ENCODE assay signal across 13 mouse cellular contexts in the genomic region with DNA sequence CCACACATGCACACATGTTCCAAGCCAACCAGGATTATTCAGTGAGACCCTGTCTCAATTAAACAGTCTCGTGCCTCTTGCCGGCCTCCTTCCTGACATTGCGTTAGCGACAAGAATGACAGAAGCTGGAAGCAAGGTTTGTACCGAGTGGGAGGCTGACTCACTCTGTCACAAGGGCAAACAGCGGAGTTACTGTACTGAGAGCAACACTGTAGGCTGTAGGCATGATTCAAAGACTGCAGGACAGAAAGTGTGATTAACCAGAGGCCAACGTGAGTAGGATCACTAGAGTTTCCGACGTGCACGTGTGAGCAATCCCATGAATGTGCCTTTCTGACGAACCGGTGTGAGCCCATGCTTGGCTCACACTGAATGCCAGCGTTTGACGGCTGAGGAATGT. TPM values are rescaled to one million over a fixed set of nuclear protein-coding genes. Genes with fewer than 3 reads are reported as not detected.
DNase-seq lines count a peak whose midpoint lies in the region; TF ChIP-seq lines count a peak whose summit lies in the region.
"Had no signal": no experiment of that assay in that cellular context is flagged by ENCODE, and none has a peak within 500 bp of the region (broad histone marks: within the 10 kb centered on the region; RNA-seq: fewer than 3 reads in every experiment).

No protein-coding gene starts in this region.

- no peaks in the 10 kb centered on the region for H3K27me3 ChIP-seq in E14TG2a.4 (ENCODE audit: insufficient read depth, low read length)
- H3K27me3 ChIP-seq: midbrain, embryonic 15.5 days had no signal

- H3K9me3 ChIP-seq in E14TG2a.4 (ENCODE audit: low read length): no peaks in the 10 kb centered on the region
- H3K9me3 ChIP-seq: midbrain, embryonic 15.5 days had no signal

- H3K4me3 ChIP-seq in E14TG2a.4 (replicated peaks; ENCODE audit: low read length): peak overlapping the region; percentile 35
- H3K4me3 ChIP-seq: gastrocnemius, adult 2 months; midbrain, embryonic 15.5 days had no signal

- TF ChIP-seq CTCF in E14TG2a.4 (conservative IDR thresholded peaks at IDR 0.05; ENCODE audit: low read length): no peak

- peak; percentile 21 to 59 for DNase-seq in layer of hippocampus, adult 18-20 months (ENCODE audit: low spot score in 2 of 2)
- DNase-seq in layer of hippocampus, postnatal 10 days (ENCODE audit: low spot score in 2 of 2): no peak
- DNase-seq in adrenal gland, postnatal 10 days: peak; percentile 43
- DNase-seq in left cerebral cortex, postnatal 14 days (ENCODE audit: low spot score in 2 of 2): peak; percentile 17 to 27
- no peak for DNase-seq in heart, postnatal 36 days
- DNase-seq in gastrocnemius, adult 18-20 months (ENCODE audit: low spot score): no peak
- DNase-seq: cerebellum, adult 9-10 months; gastrocnemius, adult 2 months; heart, adult 18-20 months; kidney, adult 18-20 months; kidney, postnatal 14 days had no signal

- peaks cover 7% of the 10 kb centered on the region; the same call in 1 of the 2 replicates for H3K36me3 ChIP-seq in E14TG2a.4 (ENCODE audit: insufficient read depth, low read length)
- H3K36me3 ChIP-seq: midbrain, embryonic 15.5 days had no signal

- H3K4me1 ChIP-seq in E14TG2a.4 (replicated peaks; ENCODE audit: low read depth, low read length): peaks cover 66% of the 10 kb centered on the region
- H3K4me1 ChIP-seq: midbrain, embryonic 15.5 days had no signal

- intact Hi-C loops in left cerebral cortex, postnatal 14 days (cut with DNase I): no loop called here
- intact Hi-C loops in heart, postnatal 36 days (cut with DNase I): no loop called here

RNA-seq across cellular contexts. Expression of a gene that starts 43.5 kb away (rescaled TPM):
- 10 to 100 TPM in 1 of 2 experiments, 1 to 10 TPM in 1; 9.8 to 10.3 TPM for total RNA-seq in layer of hippocampus, adult 18-20 months (2021)
- total RNA-seq in layer of hippocampus, postnatal 10 days (2021): 10 to 100 TPM in 1 of 2 experiments, 1 to 10 TPM in 1; 8.6 to 11.4 TPM
- total RNA-seq in adrenal gland, postnatal 10 days (2021): 10 to 100 TPM; 13.9 to 19.0 TPM
- 10 to 100 TPM in 1 of 2 experiments, 1 to 10 TPM in 1; 9.4 to 10.7 TPM for total RNA-seq in left cerebral cortex, postnatal 14 days (2021)
- 1 to 10 TPM; 9.0 to 9.7 TPM for total RNA-seq in heart, postnatal 36 days (2021)
- total RNA-seq in gastrocnemius, adult 18-20 months (2021): 10 to 100 TPM; 12.0 TPM

Comparison
In these comparisons a context has a peak if more than half of its experiments do, and no peak if none do; other contexts are left out.
1. DNase-seq: peak in layer of hippocampus, adult 18-20 months (2 of 2), adrenal gland, postnatal 10 days (single experiment) and left cerebral cortex, postnatal 14 days (2 of 2); none in layer of hippocampus, postnatal 10 days (0 of 2), heart, postnatal 36 days (0 of 2) and gastrocnemius, adult 18-20 months (single experiment).